Mouse (Mus musculus) kidney, adult 11 months (tissue): ENCODE measurements around the gene Zfp277.

Source experiments
- DNase-seq: peaks from one replicate; pipeline ENCODE4 v3.0.0; 2022

The Zfp277 gene

DNA sequence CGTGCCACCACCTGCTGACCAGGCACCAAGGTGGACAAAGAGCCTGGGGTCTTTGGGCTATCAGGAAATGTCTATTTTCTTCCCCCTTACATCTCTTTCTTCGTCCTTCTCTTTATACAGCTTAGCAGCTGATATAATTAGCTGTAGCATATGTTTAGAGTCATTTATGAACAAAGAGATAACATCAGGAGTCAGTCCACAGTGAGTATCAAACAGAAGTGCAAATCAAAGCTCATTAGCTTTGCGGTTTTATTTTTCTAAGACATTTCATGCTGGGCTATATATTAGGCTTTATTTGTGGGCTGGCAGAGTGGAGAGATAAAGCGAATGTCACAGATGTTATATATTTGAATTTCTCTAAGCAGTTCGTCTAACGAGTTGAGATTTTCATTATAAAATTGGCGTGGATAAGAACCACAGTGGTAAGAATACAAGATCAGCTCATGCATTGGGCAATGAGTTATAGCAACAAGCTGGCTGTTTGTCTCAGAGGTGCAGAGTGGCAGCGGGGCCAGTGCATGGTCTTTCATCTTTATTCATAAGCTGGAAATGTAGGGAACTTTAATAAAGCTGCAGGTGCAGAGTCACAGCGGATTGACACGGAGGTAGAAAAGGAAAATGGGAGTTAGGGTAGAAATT lies 98.5 kb downstream of the Zfp277 start:
- DNase-seq: no peak

- peak; percentile 16 for DNase-seq
Measured at GRCm38 (mm10) chr12:40341443-40341842, 104.3 kb downstream of the Zfp277 start.

DNA sequence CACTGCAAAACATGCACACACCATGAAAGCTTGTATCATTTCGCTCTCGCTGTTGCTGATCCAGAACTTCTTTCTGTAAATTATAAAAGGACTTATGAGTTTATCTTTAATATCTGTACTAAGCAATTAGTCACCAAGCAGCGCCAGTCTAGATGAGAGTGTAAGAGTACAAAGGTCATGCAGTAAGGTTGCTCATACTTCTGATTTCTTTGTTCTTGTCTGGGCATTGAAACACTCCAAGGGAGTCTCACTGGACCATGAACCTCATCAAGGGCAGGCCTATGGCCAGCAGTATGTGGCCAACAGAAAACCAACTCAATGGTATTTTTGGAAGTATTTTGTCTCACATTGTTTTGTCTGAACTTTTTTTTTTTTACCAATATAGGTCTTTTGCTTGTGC lies 110.4 kb downstream of the Zfp277 start:
- peak; percentile 5 for DNase-seq

GRCm38 (mm10) chr12:40331467-40331866 lies 114.2 kb downstream of the Zfp277 start:
- no peak for DNase-seq

GRCm38 (mm10) chr12:40327012-40327660 lies 118.6 kb downstream of the Zfp277 start:
- peak; percentile 62 for DNase-seq

- DNase-seq: no peak
Measured at GRCm38 (mm10) chr12:40325582-40325981, 120.1 kb downstream of the Zfp277 start.

- no peak for DNase-seq
Measured at GRCm38 (mm10) chr12:40324819-40325218, 120.9 kb downstream of the Zfp277 start.

DNA sequence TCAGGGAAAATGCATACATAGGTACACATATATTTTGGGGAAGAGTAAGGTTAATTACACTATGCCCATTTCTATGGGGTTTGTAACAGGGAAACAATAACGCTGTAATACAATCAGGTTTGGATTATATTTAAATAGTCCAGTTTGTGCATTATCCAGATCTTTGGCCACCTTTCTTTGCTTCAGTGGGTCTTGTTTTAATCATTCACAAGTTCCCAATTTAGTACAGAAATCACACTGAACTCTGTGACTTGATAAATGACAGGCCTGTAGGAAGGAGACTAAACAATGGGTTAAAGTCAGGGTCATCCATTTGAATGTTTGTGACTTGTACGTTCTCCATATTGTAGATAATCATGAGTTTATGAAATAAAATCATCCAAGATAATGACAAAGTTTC lies 130.6 kb downstream of the Zfp277 start:
- no peak for DNase-seq

DNA sequence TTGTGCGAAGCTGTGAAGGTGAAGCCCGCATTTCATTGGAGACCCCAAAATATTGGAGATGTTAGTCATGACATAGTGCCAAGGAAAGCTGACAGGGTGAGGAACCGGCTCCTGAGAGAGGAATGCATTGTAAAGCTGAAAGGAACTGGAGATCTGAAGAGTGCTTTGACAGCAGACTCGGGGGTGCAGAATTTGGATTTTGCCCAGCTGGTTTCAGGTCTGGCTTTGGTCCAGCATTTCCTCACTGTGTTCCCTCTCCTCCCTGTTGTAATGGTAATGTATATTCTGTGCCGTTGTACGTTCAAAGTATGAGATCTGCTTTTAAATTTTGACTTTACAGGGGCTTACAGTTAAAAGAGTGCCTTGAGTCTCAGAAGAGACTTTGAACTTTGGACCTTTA lies 141.7 kb downstream of the Zfp277 start:
- no peak for DNase-seq

DNA sequence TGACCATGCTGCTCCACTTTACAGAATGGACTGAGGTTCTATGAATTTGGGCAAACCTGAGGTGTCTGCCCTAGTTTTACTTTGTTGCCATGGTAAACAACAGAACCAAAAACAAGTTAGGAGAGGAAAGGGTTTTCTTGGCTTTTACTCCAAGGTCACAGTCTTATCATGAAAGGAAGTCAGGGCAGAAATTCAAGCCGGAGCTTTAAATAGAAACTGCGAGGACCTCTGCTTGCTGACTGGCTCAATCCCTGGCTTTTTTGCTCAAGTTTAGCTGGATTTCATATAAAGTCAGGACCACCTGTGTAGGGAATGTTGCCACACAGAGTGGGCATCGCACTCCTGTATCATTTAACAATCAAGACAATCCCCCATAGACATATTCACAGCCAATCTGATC lies 147.1 kb downstream of the Zfp277 start:
- DNase-seq: no peak

DNA sequence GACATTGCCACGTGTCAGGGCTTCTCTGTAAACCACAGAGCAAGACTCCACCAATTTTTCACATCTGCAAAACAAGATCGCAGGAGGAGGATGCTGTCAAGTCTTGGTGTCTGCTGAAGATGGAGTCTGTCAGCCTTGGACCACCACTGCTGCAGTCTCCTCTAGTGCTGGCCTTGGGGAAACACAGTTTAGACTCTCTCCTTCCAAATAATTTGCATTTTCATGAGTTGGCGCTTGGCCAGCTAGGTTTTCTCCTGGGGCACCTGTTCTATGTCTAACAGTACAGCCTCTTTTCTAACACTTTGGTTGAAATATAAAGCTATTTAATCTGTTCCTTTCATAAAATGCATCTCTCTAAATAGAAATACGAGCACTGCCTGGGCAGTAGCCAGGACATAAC lies 159.2 kb downstream of the Zfp277 start:
- DNase-seq: peak; percentile 24

DNA sequence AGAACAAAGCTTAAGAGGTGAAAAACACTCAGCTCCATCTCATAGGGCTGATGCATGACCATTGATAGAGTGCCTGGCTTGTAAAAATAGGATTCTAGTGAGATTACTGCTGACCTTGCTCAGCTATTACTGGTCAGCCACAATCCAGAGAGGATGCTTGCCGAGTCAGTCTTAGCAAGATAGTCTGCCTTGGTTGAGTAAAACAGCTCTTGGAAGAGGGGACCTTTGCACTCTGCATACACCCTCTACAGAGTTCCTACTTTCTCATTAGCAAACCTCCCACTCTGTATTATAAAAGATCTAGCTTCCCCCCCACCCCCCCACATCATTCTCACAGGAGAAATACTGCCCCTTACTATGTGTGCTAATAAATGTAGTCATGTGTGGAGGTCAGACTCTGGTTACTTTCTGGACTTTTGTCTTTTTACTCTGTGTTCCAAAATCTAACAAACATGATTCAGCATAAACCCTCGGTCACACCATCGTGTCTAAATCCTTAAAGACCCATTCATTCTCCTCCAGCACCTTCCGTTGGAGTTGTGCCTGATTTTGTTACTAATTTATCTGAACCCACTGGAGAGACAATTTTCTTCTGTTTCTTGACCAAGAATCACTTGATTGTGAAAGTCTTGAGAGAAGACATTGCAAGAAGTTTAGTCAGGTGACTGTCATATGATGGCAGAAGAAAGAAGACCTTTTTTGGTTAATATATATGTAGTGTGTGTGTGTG lies 164.9 kb downstream of the Zfp277 start:
- peak; percentile 32 for DNase-seq

DNA sequence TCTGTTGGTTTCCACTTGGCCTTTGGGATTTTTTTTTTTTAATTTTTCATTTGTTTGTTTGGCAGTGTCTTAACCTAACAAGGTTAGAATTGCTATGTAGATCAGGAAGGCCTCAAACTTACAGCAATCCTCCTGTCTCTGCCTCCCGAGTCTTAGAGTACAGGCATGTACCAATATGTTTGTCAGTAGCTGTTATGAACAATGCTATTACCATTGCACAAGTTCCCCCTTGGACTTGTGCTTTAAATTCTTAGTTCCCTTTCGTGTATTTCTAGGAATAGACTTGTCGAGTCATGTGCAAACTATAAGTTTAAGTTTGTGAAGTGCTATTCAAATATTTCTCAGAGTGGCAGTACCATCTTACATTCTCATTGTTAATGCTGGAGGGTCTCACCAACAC lies 168.1 kb downstream of the Zfp277 start:
- no peak for DNase-seq

- DNase-seq: no peak
Measured at GRCm38 (mm10) chr12:40274931-40275330, 170.8 kb downstream of the Zfp277 start.

GRCm38 (mm10) chr12:40273339-40273738 lies 172.4 kb downstream of the Zfp277 start:
- no peak for DNase-seq

DNA sequence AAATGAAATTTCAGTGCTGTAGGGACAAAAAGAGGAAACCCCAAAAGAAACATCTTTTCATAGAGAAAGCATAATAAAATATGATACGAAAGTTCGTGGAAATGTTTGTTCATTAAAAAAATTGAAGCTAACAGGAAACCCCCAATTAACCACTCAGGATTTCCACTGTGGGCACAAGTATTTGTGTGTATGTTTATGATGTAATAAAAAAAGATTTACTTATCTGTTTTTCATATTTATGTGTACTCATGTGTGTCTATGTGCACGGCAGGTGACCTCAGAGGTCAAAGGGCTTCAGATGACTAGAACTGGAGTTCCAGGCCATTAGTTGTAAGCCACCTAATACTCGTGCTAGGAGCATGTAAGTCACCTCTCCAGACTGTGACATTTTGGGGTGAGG lies 173.0 kb downstream of the Zfp277 start:
- no peak for DNase-seq

DNA sequence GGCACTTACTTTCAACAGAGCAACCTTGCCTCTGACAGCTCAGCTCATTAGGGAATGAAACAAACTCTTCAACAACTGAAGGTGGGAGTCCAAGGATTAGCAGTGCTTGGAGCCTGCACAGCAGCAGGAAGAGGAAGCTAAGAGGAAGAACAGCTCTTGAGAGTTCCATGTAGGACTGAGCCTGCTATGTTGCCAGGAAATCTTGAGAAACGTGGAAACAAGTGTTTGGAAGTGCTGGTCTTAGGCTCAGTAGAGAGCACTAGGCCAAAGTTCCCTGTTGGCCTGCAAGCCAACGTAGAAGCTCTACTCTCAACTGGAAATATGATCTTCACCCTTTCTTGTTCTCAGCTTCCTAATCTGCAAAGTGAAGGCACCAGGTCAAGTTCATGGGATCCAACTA lies 177.4 kb downstream of the Zfp277 start:
- no peak for DNase-seq
